Mouse (Mus musculus) CD4-positive helper T cell, adult 2 months (primary cell): ENCODE measurements around the gene Gnrhr.
A peak's percentile ranks its signal among the peaks of the same experiment; 100 is the strongest.

Experiments used
- DNase-seq: peaks from one replicate; pipeline ENCODE4 v3.0.0-alpha.2; 2012; ENCODE audit warnings: low read depth, missing footprints, low spot score

Gene Gnrhr

DNA sequence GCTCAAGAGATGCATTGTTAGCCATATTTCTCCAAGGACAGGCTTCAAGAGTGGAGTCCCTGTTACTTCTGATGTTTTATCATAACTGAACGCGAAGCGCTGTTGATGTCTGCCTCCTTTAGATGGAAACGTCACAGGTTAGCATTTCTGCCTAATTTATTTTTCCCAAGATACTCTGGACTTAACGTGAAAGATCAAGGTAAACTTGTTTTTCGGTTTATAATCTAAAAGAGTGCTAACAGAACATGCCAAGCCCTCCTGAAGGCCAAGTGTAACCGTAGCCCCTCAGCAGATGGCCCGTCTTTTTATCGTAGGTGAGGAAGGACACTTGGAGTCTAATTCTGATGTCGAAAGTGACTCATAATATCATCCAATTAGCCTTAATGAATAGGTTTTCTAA is at the start of gene Gnrhr:
Gene Gnrhr (minus strand): TSS at position 101 of the 400 bp plus-strand sequence.
- DNase-seq: no peak

DNA sequence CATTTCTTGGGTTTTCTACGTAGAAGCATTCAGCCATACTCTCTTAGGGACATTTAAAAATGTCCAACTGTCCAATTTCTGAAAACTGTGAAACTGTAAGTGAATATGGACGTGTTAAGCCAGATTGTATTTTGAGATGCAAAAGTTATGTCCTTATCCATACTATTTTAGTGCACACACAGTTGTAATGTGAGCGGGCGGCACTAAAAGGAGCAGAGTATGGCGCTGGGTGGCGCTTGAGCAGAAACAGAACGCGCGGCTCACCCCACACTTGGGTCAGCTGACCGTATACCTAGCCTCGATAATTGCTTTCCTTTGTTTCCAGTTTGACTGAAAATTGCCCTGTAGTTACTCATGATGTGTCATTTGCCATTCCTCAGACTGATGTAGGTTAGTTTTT is 48.9 kb upstream of the Gnrhr start:
- DNase-seq: no peak

DNA sequence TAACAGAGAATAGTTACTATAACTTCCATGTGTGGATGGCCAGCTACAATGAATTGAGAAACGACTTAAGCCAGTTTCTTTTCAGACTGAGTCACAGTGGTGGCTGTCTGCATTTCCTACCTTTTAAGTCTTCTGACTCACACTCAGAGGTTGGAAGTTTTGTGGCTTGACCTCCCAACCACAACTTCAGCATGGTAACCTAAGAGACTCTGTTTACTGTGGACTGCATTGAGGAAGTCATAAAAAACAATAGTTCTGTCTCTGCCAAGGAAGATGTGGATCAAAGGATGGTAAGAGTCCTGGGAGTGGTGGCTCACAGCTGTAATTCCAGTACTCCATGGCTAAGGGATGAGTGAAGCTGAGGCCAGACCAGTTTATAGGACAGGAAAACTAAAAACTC is 47.2 kb upstream of the Gnrhr start:
- no peak for DNase-seq

- no peak for DNase-seq
These were observed 46.6 kb upstream of the Gnrhr start for GRCm38 (mm10) chr5:86244275-86244674.

- no peak for DNase-seq
These were observed 29.6 kb upstream of the Gnrhr start for GRCm38 (mm10) chr5:86227156-86227853.

- peak; percentile 51 for DNase-seq
These were observed 6.3 kb downstream of the Gnrhr start for GRCm38 (mm10) chr5:86191356-86191755.

DNA sequence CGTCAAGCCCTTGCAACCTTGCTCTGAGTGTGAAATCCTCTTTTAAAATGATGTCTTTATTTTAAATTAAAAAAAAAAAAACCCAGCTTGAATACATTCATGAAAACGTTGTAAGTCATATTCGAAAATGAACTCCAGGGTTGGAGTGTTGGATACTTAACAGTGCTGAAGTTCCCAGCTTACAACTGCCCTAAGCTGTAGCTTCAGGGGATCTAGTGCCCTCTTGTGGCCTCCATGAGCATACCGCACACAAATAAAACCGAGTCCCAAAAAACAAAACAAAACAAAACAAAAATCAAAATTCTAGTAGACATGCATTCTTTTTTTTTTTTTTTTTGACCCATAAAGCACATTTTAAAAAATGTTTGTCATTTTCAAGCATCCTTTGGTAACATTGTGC is 6.9 kb downstream of the Gnrhr start:
- peak; percentile 67 for DNase-seq

- peak; percentile 27 for DNase-seq
These were observed 7.4 kb downstream of the Gnrhr start for GRCm38 (mm10) chr5:86190290-86190689.

- no peak for DNase-seq
These were observed 10.3 kb downstream of the Gnrhr start for GRCm38 (mm10) chr5:86187441-86187840.

DNA sequence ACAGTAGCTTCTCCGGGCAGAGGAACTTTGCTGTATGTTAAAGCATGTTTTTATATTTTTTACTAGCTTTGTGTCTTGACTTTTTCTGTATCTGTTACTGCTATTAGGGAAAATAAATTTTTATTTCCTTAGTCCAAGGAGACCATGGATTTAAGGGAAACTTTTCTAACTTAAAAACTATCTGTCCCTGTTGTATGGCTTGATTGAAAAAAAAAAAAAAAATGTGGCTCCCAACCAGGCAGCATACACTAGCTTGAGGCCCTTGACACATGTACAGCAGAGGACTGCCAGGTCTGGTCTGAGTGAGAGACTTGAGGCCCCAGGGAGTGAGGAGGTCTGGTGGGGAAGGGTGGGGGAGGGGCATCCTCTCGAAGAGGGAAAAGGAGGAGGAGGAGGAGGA is 23.9 kb downstream of the Gnrhr start:
- no peak for DNase-seq

- DNase-seq: peak; percentile 99
These were observed 25.1 kb downstream of the Gnrhr start, which contains the start of gene Uba6 for GRCm38 (mm10) chr5:86172449-86173161. Uba6 (minus strand) TSS chr5:86172803.

DNA sequence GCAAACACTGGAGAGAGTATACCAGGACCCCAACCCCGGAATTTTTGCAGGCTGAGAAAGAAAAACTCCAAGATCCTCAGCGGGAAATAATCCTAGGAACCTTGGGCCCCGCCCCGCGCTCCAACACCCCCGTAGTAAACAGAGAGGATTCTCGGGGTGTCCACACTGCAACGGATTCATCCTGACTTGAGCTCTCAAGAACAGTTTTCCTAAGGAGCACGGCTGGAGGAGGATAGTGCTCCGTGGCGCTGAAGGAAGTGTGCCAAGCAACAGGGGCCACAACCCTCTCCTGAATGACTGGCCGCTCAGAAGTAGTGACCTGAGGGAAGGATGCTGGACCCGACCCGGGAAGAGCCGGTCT is 25.6 kb downstream of the Gnrhr start:
- DNase-seq: no peak
